ENCODE assay signal across 22 mouse cellular contexts in genomic region chr10:128878291-128878690, GRCm38 (mm10). TPM values are rescaled to one million over a fixed set of nuclear protein-coding genes. Genes with fewer than 3 reads are reported as not detected.
DNase-seq lines count a peak whose midpoint lies in the region; ATAC-seq lines count a peak whose summit lies in the region.
"Had no signal": no experiment of that assay in that cellular context is flagged by ENCODE, and none has a peak within 500 bp of the region (broad histone marks: within the 10 kb centered on the region; RNA-seq: fewer than 3 reads in every experiment).

No protein-coding gene starts in this region.

- H3K36me3 ChIP-seq in hindbrain, embryonic 12.5 days, result peaks cover 47% of the 10 kb centered on the region

- no peaks in the 10 kb centered on the region for H3K4me1 ChIP-seq in hindbrain, embryonic 12.5 days
- H3K4me1 ChIP-seq: embryonic facial prominence, embryonic 10.5 days; forebrain, embryonic 13.5 days; heart, embryonic 13.5 days had no signal

- no peaks in the 10 kb centered on the region for H3K27me3 ChIP-seq in hindbrain, embryonic 12.5 days
- H3K27me3 ChIP-seq: forebrain, embryonic 13.5 days; heart, embryonic 13.5 days had no signal

- no peak overlapping the region for H3K4me2 ChIP-seq in hindbrain, embryonic 12.5 days (replicated peaks)
- H3K4me2 ChIP-seq: forebrain, embryonic 13.5 days; heart, embryonic 13.5 days had no signal

- no peak overlapping the region for H3K4me3 ChIP-seq in hindbrain, embryonic 12.5 days
- H3K4me3 ChIP-seq: embryonic facial prominence, embryonic 10.5 days; erythroblast, embryonic 14.5 days; forebrain, embryonic 13.5 days; heart, embryonic 13.5 days had no signal

- H3K27ac ChIP-seq in hindbrain, embryonic 12.5 days, result no peak overlapping the region
- H3K27ac ChIP-seq: embryonic facial prominence, embryonic 10.5 days; forebrain, embryonic 13.5 days; heart, embryonic 13.5 days had no signal

- DNase-seq in lung, postnatal 25 days (ENCODE audit: low spot score), result peak; percentile 43
- DNase-seq in lung, postnatal 4 days, result no peak
- DNase-seq in 3T3-L1 (ENCODE audit: low read depth, low spot score) (peak; percentile 68), NIH3T3 (ENCODE audit: low read depth) (peak; percentile 70)
- DNase-seq in fat pad, adult 2 months (ENCODE audit: extremely low read depth, low read depth, low spot score), result peak; percentile 23
- DNase-seq in ovary, postnatal 14 days (ENCODE audit: low spot score), result no peak
- DNase-seq: B cell, adult 2 months; cerebellum, adult 18-20 months; cerebellum, adult 9-11 months; cerebellum, postnatal 36 days; forebrain, postnatal 0 days; gastrocnemius, postnatal 36 days; heart, postnatal 36 days had no signal

- H3K9me3 ChIP-seq in hindbrain, embryonic 12.5 days (replicated peaks), result no peaks in the 10 kb centered on the region
- H3K9me3 ChIP-seq: embryonic facial prominence, embryonic 10.5 days; forebrain, embryonic 13.5 days; G1E; heart, embryonic 13.5 days had no signal

- H3K9ac ChIP-seq in hindbrain, embryonic 12.5 days, result no peak overlapping the region
- H3K9ac ChIP-seq: forebrain, embryonic 13.5 days; forebrain, postnatal 0 days; heart, embryonic 13.5 days had no signal

- no peak for ATAC-seq in hindbrain, embryonic 12.5 days (ENCODE audit: low FRiP score)
- ATAC-seq: CD4-positive, CD25-positive, alpha-beta regulatory T cell, adult 4 months; forebrain, embryonic 13.5 days; forebrain, postnatal 0 days; hindbrain, embryonic 16.5 days; inflammation-experienced regulatory T-cells, adult 6 months had no signal

RNA-seq across cellular contexts. Expression of gene Gdf11, which starts 13.2 kb away (rescaled TPM):
- 10.7 and 11.5 TPM in 2 replicates for polyA plus RNA-seq in hindbrain, embryonic 12.5 days (2016; fragmentation: Nextera tagmentation; extraction: Ambion mirVana)
- polyA plus RNA-seq: erythroblast, embryonic 14.5 days had no signal

RNA-seq across cellular contexts. Expression of gene Cd63, which starts 22.5 kb away (rescaled TPM):
- 258 and 273 TPM in 2 replicates for polyA plus RNA-seq in hindbrain, embryonic 12.5 days (2016; fragmentation: Nextera tagmentation; extraction: Ambion mirVana)

RNA-seq across cellular contexts. Expression of gene Rdh5, which starts 44.4 kb away (rescaled TPM):
- polyA plus RNA-seq in hindbrain, embryonic 12.5 days (2016; fragmentation: Nextera tagmentation; extraction: Ambion mirVana), result 11.3 and 15.7 TPM in 2 replicates

RNA-seq across cellular contexts. Expression of gene Bloc1s1, which starts 45.5 kb away (rescaled TPM):
- 210 and 235 TPM in 2 replicates for polyA plus RNA-seq in hindbrain, embryonic 12.5 days (2016; fragmentation: Nextera tagmentation; extraction: Ambion mirVana)

RNA-seq across cellular contexts. Expression of gene Itga7, which starts 55.3 kb away (rescaled TPM):
- polyA plus RNA-seq in hindbrain, embryonic 12.5 days (2016; fragmentation: Nextera tagmentation; extraction: Ambion mirVana), result 3.6 and 4.4 TPM in 2 replicates
- polyA plus RNA-seq: erythroblast, embryonic 14.5 days had no signal

Comparison
In these comparisons a context has a peak if more than half of its experiments do, and no peak if none do; other contexts are left out.
1. DNase-seq: peak in lung, postnatal 25 days (single experiment), 3T3-L1 (single experiment), NIH3T3 (single experiment) and fat pad, adult 2 months (single experiment); none in lung, postnatal 4 days (0 of 2) and ovary, postnatal 14 days (single experiment).